In the genomic region with DNA sequence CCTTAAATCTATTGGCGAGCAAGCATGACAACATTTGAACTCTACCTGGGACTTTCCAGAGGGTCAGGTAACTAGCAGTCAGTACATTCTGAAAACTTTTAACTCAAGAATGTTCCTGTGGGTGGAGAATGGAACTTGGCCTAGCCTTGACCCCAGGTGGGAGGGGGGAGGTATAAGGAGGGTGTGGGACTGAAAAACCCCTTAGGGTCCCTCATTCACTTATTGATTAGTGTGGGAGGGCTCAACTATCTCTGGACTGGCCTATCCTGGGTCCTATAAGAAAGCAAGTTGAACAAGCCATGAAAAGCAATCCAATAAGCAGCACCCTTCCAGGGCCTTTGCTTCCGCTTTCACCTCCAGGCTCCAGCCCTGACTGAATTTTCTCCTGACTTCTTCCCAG, we compare ENCODE assay signal across 18 mouse cellular contexts. TPM values are rescaled to one million over a fixed set of nuclear protein-coding genes. Genes with fewer than 3 reads are reported as not detected.
DNase-seq lines count a peak whose midpoint lies in the region; TF ChIP-seq lines count a peak whose summit lies in the region.
"Had no signal": no experiment of that assay in that cellular context is flagged by ENCODE, and none has a peak within 500 bp of the region (broad histone marks: within the 10 kb centered on the region; RNA-seq: fewer than 3 reads in every experiment).

No protein-coding gene starts in this region.

- no peak for TF ChIP-seq CTCF in CH12.LX (conservative IDR thresholded peaks at IDR 0.05 in 1 of 2, IDR thresholded peaks at IDR 0.05 in 1 of 2; ENCODE audit: low read depth in 2 of 2, low read length in 2 of 2)

- no peak for TF ChIP-seq EP300 in CH12.LX (IDR thresholded peaks at IDR 0.05; ENCODE audit: low read length)

- in situ Hi-C loops in CH12.LX (cut with MboI; ENCODE audit: low pct_ligation_motif_present, low pct_unique_long_range_greater_than_20kb, low sequenced_read_pairs) = loop anchor here (5.0 to 25.0 kb wide), 2 partner anchors 476 to 691 kb away; partner anchors contain the start of gene Trmt11

- no peak for DNase-seq in CH12.LX (ENCODE audit: extremely low read depth)
- peak; percentile 55 for DNase-seq in ES-CJ7 (ENCODE audit: low read depth, low spot score)
- peak; percentile 54 for DNase-seq in ZHBTc4 (ENCODE audit: low read depth, low spot score)
- DNase-seq in layer of hippocampus, adult 8-10 months (ENCODE audit: low spot score in 2 of 2) = no peak
- DNase-seq in T-cell, adult 2 months (ENCODE audit: low spot score) = no peak
- DNase-seq: adrenal gland, postnatal 10 days; adrenal gland, postnatal 25 days; B cell, adult 2 months; cerebellum, adult 11 months; cerebellum, adult 18-20 months; cerebellum, adult 8-10 months; cerebellum, adult 9-11 months; cerebellum, postnatal 14 days; forebrain, postnatal 0 days had no signal

- H3K4me3 ChIP-seq in CH12.LX (replicated peaks in 1 of 3; ENCODE audit: low read depth in 2 of 3, low read length in 2 of 3, poor library complexity in 1 of 3) = no peak overlapping the region
- H3K4me3 ChIP-seq: embryonic facial prominence, embryonic 10.5 days; embryonic facial prominence, embryonic 12.5 days; forebrain, embryonic 13.5 days; forebrain, embryonic 15.5 days had no signal

- TF ChIP-seq POLR2A in CH12.LX (IDR thresholded peaks at IDR 0.05; ENCODE audit: low read depth, low read length) = no peak

- peak overlapping the region; percentile 36 for H3K4me2 ChIP-seq in CH12.LX (ENCODE audit: insufficient read depth, low read depth, poor library complexity, severe bottlenecking)
- H3K4me2 ChIP-seq: embryonic facial prominence, embryonic 12.5 days; forebrain, embryonic 13.5 days; forebrain, embryonic 15.5 days had no signal

- no peaks in the 10 kb centered on the region for H3K27me3 ChIP-seq in CH12.LX (replicated peaks)
- H3K27me3 ChIP-seq: embryonic facial prominence, embryonic 12.5 days; forebrain, embryonic 13.5 days; forebrain, embryonic 15.5 days had no signal

- H3K9me3 ChIP-seq in CH12.LX (replicated peaks; ENCODE audit: low read length) = no peaks in the 10 kb centered on the region
- H3K9me3 ChIP-seq: embryonic facial prominence, embryonic 10.5 days; embryonic facial prominence, embryonic 12.5 days; forebrain, embryonic 13.5 days; forebrain, embryonic 15.5 days had no signal

- no peaks in the 10 kb centered on the region for H3K36me3 ChIP-seq in CH12.LX (replicated peaks in 1 of 2; ENCODE audit: control insufficient read depth in 1 of 2, insufficient read depth in 1 of 2, low read length in 1 of 2)
- H3K36me3 ChIP-seq: embryonic facial prominence, embryonic 10.5 days; embryonic facial prominence, embryonic 12.5 days; forebrain, embryonic 15.5 days had no signal

- H3K79me2 ChIP-seq in CH12.LX (replicated peaks; ENCODE audit: control insufficient read depth, extremely low read depth, insufficient read depth, poor library complexity, severe bottlenecking) = no peaks in the 10 kb centered on the region

- H3K27ac ChIP-seq in CH12.LX (ENCODE audit: insufficient read depth, low read depth) = no peak overlapping the region
- H3K27ac ChIP-seq: embryonic facial prominence, embryonic 10.5 days; embryonic facial prominence, embryonic 12.5 days; forebrain, embryonic 13.5 days; forebrain, embryonic 15.5 days had no signal

- H3K9ac ChIP-seq in CH12.LX (ENCODE audit: insufficient read depth, low read depth) = no peak overlapping the region
- H3K9ac ChIP-seq: embryonic facial prominence, embryonic 12.5 days; forebrain, embryonic 13.5 days; forebrain, embryonic 15.5 days; forebrain, postnatal 0 days had no signal

- dilution Hi-C loops in CH12.LX (cut with MboI; ENCODE audit: extremely low pct_ligation_motif_present, extremely low pct_unique_long_range_greater_than_20kb, low sequenced_read_pairs) = no loop called here

- TF ChIP-seq RAD21 in CH12.LX (IDR thresholded peaks at IDR 0.05; ENCODE audit: low read depth, low read length) = no peak

- no peaks in the 10 kb centered on the region for H3K4me1 ChIP-seq in CH12.LX (ENCODE audit: control insufficient read depth in 1 of 2, insufficient read depth in 2 of 2)
- H3K4me1 ChIP-seq: forebrain, embryonic 13.5 days; forebrain, embryonic 15.5 days had no signal

TF ChIP-seq in CH12.LX, 34 proteins besides CTCF, POLR2A, EP300 and RAD21:
- no peak for TF ChIP-seq MXI1 (IDR thresholded peaks at IDR 0.05; ENCODE audit: low read depth, low read length)
- TF ChIP-seq USF2 (conservative IDR thresholded peaks at IDR 0.05; ENCODE audit: low read depth, low read length) = no peak
- TF ChIP-seq ZC3H11A (IDR thresholded peaks at IDR 0.05; ENCODE audit: low read depth, low read length) = no peak

RNA-seq across cellular contexts. Expression of gene Hddc2, which starts 9.7 kb away (rescaled TPM):
- total RNA-seq in CH12.LX (2012; rRNA removed) = 51.7 and 56.0 TPM in 2 replicates
- 93.0 and 98.7 TPM in 2 replicates for total RNA-seq in CH12.LX (2014; rRNA removed)
- polyA plus RNA-seq in CH12.LX (2012; ENCODE audit: insufficient read length, low read depth) = 51.5 and 56.6 TPM in 2 replicates
- total RNA-seq in layer of hippocampus, adult 8-10 months (2022) = 10 to 100 TPM; 17.6 to 24.6 (median 21.8) TPM

Comparison
In these comparisons a context has a peak if more than half of its experiments do, and no peak if none do; other contexts are left out.
1. DNase-seq: peak in ES-CJ7 (single experiment) and ZHBTc4 (single experiment); none in CH12.LX (single experiment), layer of hippocampus, adult 8-10 months (0 of 2) and T-cell, adult 2 months (single experiment).